Mouse (Mus musculus) kidney, postnatal 10 days (tissue): Measurements from ENCODE around the gene Rpl19.

Experiments
- DNase-seq: peaks from one replicate; pipeline ENCODE4 v3.0.0; 2021; ENCODE audit warnings: mixed read lengths

The Rpl19 gene

GRCm38 (mm10) chr11:98026570-98027296 lies at the start of gene Rpl19:
Rpl19 (plus strand) TSS chr11:98026710.
- peak; percentile 95 for DNase-seq

DNA sequence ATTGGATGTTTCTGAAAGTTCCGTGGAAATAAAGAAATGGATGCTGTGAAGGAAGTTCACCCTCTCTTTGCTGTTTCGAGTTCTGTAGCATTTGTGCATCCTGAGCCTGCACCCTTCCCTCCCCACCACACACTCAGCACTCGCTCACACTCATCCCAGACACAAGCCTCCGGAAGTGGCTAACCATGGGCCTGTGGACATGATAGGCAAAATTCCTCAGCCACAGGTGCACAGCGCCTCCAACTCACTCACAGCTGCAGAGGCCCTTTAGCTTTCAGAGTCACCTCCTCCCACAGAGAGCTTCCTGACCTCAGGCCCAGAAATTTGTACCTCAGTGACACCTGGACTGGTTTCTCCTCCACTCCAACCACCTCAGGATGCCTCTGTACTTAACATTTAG lies 48.7 kb upstream of the Rpl19 start:
- DNase-seq = no peak

GRCm38 (mm10) chr11:97978392-97978791 lies 48.1 kb upstream of the Rpl19 start:
- no peak for DNase-seq

DNA sequence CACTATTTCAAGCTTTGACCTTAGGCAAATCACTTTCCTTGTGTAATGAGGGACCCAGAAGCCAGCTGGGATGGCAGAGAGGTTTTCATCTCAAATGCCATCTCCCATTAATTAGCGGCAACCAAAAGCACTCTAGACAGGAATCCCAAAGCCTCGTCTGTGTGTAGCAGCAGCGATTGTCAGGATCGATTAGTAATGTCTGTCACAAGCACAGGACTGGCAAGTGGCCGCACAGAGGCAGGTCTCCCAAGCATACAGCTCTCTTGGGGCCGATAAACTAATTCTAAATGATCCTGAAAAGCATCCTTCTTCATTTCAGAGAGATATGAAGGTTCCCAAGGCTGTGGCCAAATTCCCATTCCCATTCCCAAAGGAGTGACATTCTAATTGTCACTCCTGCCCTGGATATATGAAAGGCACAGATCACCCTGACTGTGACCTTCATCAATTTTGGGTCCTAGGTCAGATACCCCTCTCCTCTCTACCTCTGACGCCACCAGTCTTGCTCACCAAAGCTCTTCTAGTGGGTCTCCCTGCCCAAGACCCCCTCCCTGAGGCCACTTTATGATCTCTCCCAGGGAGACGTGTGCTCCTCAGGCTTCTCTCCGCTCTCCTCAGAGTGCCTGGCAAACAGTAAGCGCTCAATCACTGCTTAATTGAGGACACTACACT lies 46.5 kb upstream of the Rpl19 start:
- no peak for DNase-seq

GRCm38 (mm10) chr11:97980531-97980966 lies 46.0 kb upstream of the Rpl19 start:
- DNase-seq = no peak

DNA sequence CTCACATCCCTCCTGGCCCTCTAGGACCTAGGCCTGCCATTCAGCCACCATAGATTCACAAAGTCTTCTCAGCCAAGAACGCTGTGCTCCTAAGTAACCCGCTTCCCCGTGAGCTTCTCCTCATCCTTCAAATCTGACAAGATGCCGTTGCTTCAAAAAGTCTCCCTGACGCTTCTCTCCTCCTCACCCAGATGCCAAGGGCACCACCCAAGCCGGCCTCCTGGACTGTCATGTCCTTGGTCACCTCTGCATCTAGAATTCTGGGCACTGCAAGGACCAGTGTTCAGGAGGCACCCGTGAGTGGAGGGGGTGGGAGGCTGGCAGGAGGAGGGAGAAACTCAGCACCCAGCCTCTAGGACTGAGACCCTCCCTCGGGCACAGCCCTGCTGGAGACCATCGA lies 43.8 kb upstream of the Rpl19 start:
- no peak for DNase-seq

DNA sequence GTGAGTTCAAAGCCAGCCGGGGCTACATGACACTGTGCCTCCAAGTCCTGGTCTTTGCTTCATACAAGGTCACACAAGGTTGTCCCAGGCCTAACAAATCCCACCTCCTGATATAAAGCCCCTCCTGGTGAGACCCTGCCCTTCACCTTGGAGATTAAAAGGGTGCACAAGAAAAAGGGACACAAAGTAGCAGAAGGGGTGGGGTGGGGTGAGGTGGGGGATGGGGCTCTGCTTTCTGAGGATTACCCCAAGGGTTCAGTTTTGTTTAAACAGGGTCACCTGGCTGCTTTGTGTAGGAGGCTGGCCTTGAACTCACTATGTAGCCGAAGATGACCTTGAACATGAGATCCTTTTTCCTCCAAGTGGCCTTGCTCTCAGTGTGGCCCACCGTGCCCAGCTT lies 43.0 kb upstream of the Rpl19 start:
- DNase-seq = no peak

GRCm38 (mm10) chr11:97983983-97984382 lies 42.5 kb upstream of the Rpl19 start:
- DNase-seq = no peak

GRCm38 (mm10) chr11:97985727-97986677 lies 40.5 kb upstream of the Rpl19 start, which contains the start of gene Plxdc1:
Plxdc1 (minus strand) TSS chr11:97986444.
- peak; percentile 62 for DNase-seq

DNA sequence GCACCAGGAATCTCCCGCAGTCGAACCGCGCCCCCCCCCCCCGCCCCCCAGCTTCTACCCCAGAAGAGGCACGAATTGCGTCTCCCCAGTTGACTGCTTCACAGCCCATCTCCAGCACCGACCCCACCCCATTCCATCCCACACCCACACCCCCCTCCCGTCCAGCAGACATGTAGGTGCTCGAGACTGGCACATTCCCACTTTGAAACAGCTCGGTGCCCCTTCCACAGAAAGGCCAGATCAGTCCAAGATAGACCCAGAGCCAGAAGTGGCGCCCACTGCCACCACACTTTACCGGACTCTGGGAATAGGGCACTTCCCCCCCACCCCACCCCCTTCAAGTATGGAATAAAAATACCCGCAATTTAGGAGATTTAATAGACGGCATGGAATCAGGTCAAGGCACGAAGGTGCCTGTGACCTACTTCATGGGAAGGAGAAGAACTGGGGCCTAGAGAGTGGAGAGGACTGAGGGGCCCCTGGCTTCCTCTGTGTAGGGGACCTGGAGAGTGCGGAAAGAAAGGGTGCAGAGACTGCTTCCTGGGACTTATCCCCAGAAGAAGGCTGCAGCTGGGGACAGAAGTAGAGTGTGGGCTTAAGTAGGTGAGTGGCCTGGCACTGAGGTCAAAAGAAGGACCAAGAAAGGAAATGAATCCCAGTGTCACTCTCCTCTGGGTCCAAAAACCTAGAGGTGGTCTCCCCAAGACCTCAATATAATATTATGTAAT lies 39.6 kb upstream of the Rpl19 start:
- no peak for DNase-seq

- peak; percentile 97 for DNase-seq
These were observed 38.7 kb upstream of the Rpl19 start for GRCm38 (mm10) chr11:97987551-97988526.

DNA sequence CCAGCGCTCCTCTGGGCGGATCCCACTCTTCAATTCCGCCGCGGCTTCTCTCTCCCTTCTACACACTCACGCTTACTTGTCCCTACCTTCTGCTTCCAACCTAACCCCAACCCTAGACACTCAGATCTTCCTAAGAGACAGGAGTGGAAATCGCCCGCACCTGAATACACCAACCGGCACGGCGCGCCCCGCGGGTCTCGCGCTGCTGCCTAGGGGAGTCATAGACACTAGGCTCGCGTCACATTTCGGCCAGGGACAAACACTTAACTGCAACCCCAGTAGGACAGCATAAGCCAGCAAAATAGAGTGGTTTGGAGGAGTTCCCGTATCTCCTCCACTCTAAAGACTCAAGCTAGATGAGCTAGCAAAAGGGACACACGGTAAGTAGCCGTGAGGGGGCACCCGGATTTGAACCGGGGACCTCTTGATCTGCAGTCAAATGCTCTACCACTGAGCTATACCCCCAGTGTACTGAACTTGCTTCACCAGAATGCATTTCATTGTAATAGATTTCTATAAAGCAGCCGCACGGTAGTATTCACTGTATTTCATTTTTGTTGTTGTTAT lies 37.9 kb upstream of the Rpl19 start:
- DNase-seq = peak; percentile 92

- peak; percentile 88 for DNase-seq
These were observed 31.9 kb upstream of the Rpl19 start for GRCm38 (mm10) chr11:97994539-97995100.

DNA sequence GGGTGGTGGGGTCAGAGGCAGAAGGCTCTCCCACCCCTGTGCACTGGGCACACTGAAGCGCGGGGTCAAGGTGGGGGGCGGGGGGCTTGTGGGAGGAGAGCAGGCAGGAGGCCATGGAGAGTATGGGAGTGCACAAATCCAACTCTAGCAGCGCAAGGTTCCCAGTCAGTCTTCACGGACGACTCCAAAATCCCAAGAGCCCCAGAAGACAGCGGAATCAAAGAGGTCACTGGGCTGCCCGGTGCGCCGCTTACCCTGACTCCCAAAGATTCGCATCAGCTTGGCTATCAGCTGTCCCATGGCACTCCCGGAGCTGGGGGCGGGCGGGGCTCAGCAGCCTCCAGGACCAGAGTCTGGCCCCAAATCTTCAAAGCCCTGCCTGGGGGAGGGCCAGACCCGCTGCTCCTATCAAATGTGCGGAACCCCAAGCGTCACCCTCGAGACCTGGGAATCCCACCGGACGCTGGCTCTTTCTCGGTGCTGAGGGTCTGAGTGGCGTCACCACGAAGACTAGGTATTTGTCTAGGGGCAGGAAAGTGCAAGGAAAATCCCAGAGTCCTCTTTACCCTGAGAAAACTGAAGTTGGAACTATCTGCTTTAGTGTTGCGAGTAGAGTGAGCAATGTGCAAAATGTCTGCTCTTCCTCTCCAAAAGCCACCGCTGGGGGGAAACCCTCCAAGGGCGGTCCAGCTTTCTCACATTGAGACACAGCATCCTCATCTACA lies 30.8 kb upstream of the Rpl19 start, which contains the start of gene Arl5c:
Arl5c (minus strand) TSS at position 618 of the 725 bp plus-strand sequence.
- peak; percentile 66 for DNase-seq

DNA sequence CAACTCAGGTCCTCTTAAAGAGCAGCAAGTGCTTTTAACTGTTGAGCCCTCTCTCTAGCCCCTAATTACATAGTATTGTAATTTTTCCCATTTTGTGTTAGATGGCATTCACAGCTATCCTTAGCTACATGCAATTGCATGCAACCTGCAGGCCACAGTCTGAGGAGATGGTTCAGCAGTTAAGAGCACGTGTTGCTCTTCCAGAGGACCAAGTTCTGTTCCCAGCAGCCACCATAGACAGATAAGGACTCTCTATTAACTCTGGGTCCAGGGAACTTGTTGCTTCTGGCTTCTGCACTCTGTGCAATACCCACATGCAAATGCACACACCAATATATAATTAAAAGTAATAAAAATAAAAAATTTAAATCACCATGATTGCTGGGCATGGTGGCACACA lies 29.8 kb upstream of the Rpl19 start:
- no peak for DNase-seq

- no peak for DNase-seq
These were observed 29.0 kb upstream of the Rpl19 start for GRCm38 (mm10) chr11:97997387-97997960.

GRCm38 (mm10) chr11:97998074-97998793 lies 28.3 kb upstream of the Rpl19 start:
- DNase-seq = no peak

- DNase-seq = no peak
These were observed 27.5 kb upstream of the Rpl19 start for GRCm38 (mm10) chr11:97998898-97999608.
